Mouse (Mus musculus) monocyte, adult 59 days (primary cell): Measurements from ENCODE around the gene Olfr1317. TPM values are rescaled to one million over a fixed set of nuclear protein-coding genes. Genes with fewer than 3 reads are reported as not detected.

Source experiments
- total RNA-seq, 2 experiments: library from RNA; stranded (reverse); gene quantifications; one replicate each; pipeline ENCODE4 v1.2.4; 2023

The Olfr1317 gene
- not detected for total RNA-seq

GRCm38 (mm10) chr2:112140029-112140428, at the start of gene Olfr1317:
Gene Olfr1317 (plus strand): TSS chr2:112140329.

GRCm38 (mm10) chr2:112096681-112097080, 43.4 kb upstream of the Olfr1317 start, which contains the start of gene Olfr1314:
Gene Olfr1314 (minus strand): TSS chr2:112096781.

DNA sequence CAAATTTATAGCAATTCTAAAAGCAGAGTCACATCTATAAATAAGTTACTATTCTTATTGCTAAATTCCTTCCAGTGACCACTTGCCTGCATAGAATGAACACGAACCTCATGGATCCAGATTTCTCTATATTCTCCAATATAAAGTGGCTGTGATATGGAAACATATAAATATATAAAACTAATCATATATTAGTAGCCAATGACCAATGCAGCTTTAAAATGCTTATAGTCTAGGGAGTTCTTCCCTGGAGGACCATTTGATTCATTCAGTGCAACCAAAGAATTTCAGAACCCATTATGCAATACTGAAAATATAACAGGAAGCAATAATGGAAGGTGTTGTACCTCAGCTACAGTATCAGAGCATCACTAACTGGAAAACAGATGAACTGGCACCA, 24.8 kb upstream of the Olfr1317 start, which contains the start of gene Olfr1315-ps1:
TSS of gene Olfr1315-ps1 (minus strand) at position 101 of the 400 bp plus-strand sequence.

DNA sequence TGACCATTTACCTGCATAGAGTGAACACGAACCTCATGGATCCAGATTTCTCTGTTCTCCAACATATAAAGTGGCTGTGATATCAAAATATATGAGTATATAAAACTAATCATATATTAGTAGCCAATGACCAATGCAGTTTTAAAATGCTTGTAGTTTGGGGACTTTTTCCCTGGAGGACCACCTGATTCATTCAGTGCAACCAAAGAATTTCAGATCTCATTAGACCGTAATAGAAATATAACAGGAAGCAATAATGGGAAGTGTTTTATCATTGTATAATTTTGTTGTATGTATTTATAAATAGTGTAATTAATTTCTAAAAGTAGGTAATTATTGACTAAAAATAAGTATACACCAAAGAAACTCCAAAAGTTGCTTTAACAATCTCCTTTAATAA, 5.3 kb upstream of the Olfr1317 start, which contains the start of gene Olfr1316:
TSS of gene Olfr1316 (minus strand) at position 101 of the 400 bp plus-strand sequence.

GRCm38 (mm10) chr2:112153898-112154297, 13.8 kb downstream of the Olfr1317 start, which contains the start of gene Olfr1318:
Gene Olfr1318 (plus strand): TSS chr2:112154198.

Other genes with a start within 250 kb of the Olfr1317 start
- not detected for gene Olfr1306, start 224.1 kb upstream of the Olfr1317 start, total RNA-seq
- under 1 TPM; 0.06 to 0.08 TPM for gene Olfr1307, start 190.9 kb upstream of the Olfr1317 start, total RNA-seq
- gene Olfr1308, start 175.4 kb upstream of the Olfr1317 start, total RNA-seq, result not detected
- gene Olfr1309, start 150.0 kb upstream of the Olfr1317 start, total RNA-seq, result not detected
- not detected for gene Olfr1310, start 127.6 kb upstream of the Olfr1317 start, total RNA-seq
- not detected for gene Olfr1311, start 115.9 kb upstream of the Olfr1317 start, total RNA-seq
- not detected for gene Olfr1312, start 90.1 kb upstream of the Olfr1317 start, total RNA-seq
- gene Olfr1313, start 62.5 kb upstream of the Olfr1317 start, total RNA-seq, result not detected
- not detected for gene Olfr1314, start 43.5 kb upstream of the Olfr1317 start, total RNA-seq
- not detected for gene Olfr1315-ps1, start 24.9 kb upstream of the Olfr1317 start, total RNA-seq
- gene Olfr1316, start 5.4 kb upstream of the Olfr1317 start, total RNA-seq, result not detected
- not detected for gene Olfr1318, start 13.9 kb downstream of the Olfr1317 start, total RNA-seq
- 10 to 100 TPM; 79.3 to 79.9 TPM for gene Lpcat4, start 99.1 kb downstream of the Olfr1317 start, total RNA-seq
- gene Nutm1, start 119.0 kb downstream of the Olfr1317 start, total RNA-seq, result not detected
- 10 to 100 TPM; 48.3 to 50.6 TPM for gene Nop10, start 121.6 kb downstream of the Olfr1317 start, total RNA-seq
- 100 to 1,000 TPM; 233 to 238 TPM for gene Slc12a6, start 125.5 kb downstream of the Olfr1317 start, total RNA-seq
- gene Gm21985, start 126.0 kb downstream of the Olfr1317 start, total RNA-seq, result not detected
- gene Emc4, start 227.7 kb downstream of the Olfr1317 start, total RNA-seq, result 10 to 100 TPM; 24.0 to 27.2 TPM
- 10 to 100 TPM in 1 of 2 experiments, 1 to 10 TPM in 1; 9.8 to 10.3 TPM for gene Katnbl1, start 238.9 kb downstream of the Olfr1317 start, total RNA-seq